Mouse (Mus musculus): Measurements from ENCODE around the gene Coq10a. TPM values are rescaled to one million over a fixed set of nuclear protein-coding genes. Genes with fewer than 3 reads are reported as not detected.

Coq10a gene
- polyA plus RNA-seq, 1 experiment from 2014 or later: 13.0 TPM

- WGBS: 5% methylated on average over 36 of the region's 36 CpGs
- Histone ChIP-seq H3K9me3 (ENCODE audit: control insufficient read depth, low read depth, low read length) (no peaks in the 10 kb centered on the region), H3K4me2 (replicated peaks; ENCODE audit: low read depth, low read length) (peak overlapping the region; percentile 94), H3K4me1 (ENCODE audit: control insufficient read depth, insufficient read depth, low read length) (peaks cover 15% of the 10 kb centered on the region; the same call in 1 of the 2 replicates), H3K27me3 (ENCODE audit: control insufficient read depth, insufficient read depth, low read length) (no peaks in the 10 kb centered on the region), H3K9ac (replicated peaks; ENCODE audit: low read depth, low read length) (peak overlapping the region; percentile 55; the same call in 1 of the 2 replicates), H3K36me3 (ENCODE audit: control insufficient read depth, insufficient read depth, low read length) (peaks cover 11% of the 10 kb centered on the region), H3K27ac (ENCODE audit: low read length) (peak overlapping the region; percentile 92; the same call in 1 of the 2 replicates), H3K4me3 (ENCODE audit: low read depth, low read length) (peak overlapping the region; percentile 76)
- peak; percentile 88 for ATAC-seq (ENCODE audit: insufficient number of reproducible peaks, insufficient read depth, low FRiP score, low read depth)
These were observed 41.1 kb upstream of the Coq10a start for GRCm38 (mm10) chr10:128409692-128410559.

GRCm38 (mm10) chr10:128408591-128409535 is 40.1 kb upstream of the Coq10a start:
- H3K27me3 ChIP-seq (ENCODE audit: control insufficient read depth, insufficient read depth, low read length): no peaks in the 10 kb centered on the region
- peaks cover 7% of the 10 kb centered on the region; the same call in 1 of the 2 replicates for H3K36me3 ChIP-seq (ENCODE audit: control insufficient read depth, insufficient read depth, low read length)
- peak overlapping the region; percentile 76 for H3K4me3 ChIP-seq (ENCODE audit: low read depth, low read length)
- H3K9ac ChIP-seq (replicated peaks; ENCODE audit: low read depth, low read length): peak overlapping the region; percentile 55
- H3K9me3 ChIP-seq (ENCODE audit: control insufficient read depth, low read depth, low read length): no peaks in the 10 kb centered on the region
- peaks cover 15% of the 10 kb centered on the region; the same call in 1 of the 2 replicates for H3K4me1 ChIP-seq (ENCODE audit: control insufficient read depth, insufficient read depth, low read length)
- H3K4me2 ChIP-seq (replicated peaks; ENCODE audit: low read depth, low read length): peak overlapping the region; percentile 75
- ATAC-seq (ENCODE audit: insufficient number of reproducible peaks, insufficient read depth, low FRiP score, low read depth): no peak
- peak overlapping the region; percentile 55; the same call in 1 of the 2 replicates for H3K27ac ChIP-seq (ENCODE audit: low read length)
- 19% methylated on average over 35 of the region's 35 CpGs for WGBS

GRCm38 (mm10) chr10:128403931-128404330 is 35.1 kb upstream of the Coq10a start:
- Histone ChIP-seq H3K27me3 (ENCODE audit: control insufficient read depth, insufficient read depth, low read length) (no peaks in the 10 kb centered on the region), H3K4me2 (replicated peaks; ENCODE audit: low read depth, low read length) (no peak overlapping the region), H3K9me3 (ENCODE audit: control insufficient read depth, low read depth, low read length) (no peaks in the 10 kb centered on the region), H3K4me1 (ENCODE audit: control insufficient read depth, insufficient read depth, low read length) (no peaks in the 10 kb centered on the region), H3K36me3 (ENCODE audit: control insufficient read depth, insufficient read depth, low read length) (peaks cover 6% of the 10 kb centered on the region; the same call in 1 of the 2 replicates), H3K27ac (ENCODE audit: low read length) (no peak overlapping the region), H3K4me3 (ENCODE audit: low read depth, low read length) (no peak overlapping the region), H3K9ac (replicated peaks; ENCODE audit: low read depth, low read length) (no peak overlapping the region)
- WGBS: 84% methylated on average over 7 of the region's 7 CpGs
- no peak for ATAC-seq (ENCODE audit: insufficient number of reproducible peaks, insufficient read depth, low FRiP score, low read depth)

- Histone ChIP-seq H3K9ac (replicated peaks; ENCODE audit: low read depth, low read length) (no peak overlapping the region), H3K27ac (ENCODE audit: low read length) (no peak overlapping the region), H3K4me3 (ENCODE audit: low read depth, low read length) (no peak overlapping the region), H3K4me2 (replicated peaks; ENCODE audit: low read depth, low read length) (no peak overlapping the region), H3K4me1 (ENCODE audit: control insufficient read depth, insufficient read depth, low read length) (no peaks in the 10 kb centered on the region), H3K9me3 (ENCODE audit: control insufficient read depth, low read depth, low read length) (no peaks in the 10 kb centered on the region), H3K27me3 (ENCODE audit: control insufficient read depth, insufficient read depth, low read length) (no peaks in the 10 kb centered on the region), H3K36me3 (ENCODE audit: control insufficient read depth, insufficient read depth, low read length) (no peaks in the 10 kb centered on the region; the same call in 1 of the 2 replicates)
- 79% methylated on average over 9 of the region's 9 CpGs for WGBS
- no peak for ATAC-seq (ENCODE audit: insufficient number of reproducible peaks, insufficient read depth, low FRiP score, low read depth)
These were observed 32.8 kb upstream of the Coq10a start for GRCm38 (mm10) chr10:128401638-128402037.

- WGBS: 24% methylated on average over 2 of the region's 2 CpGs
- Histone ChIP-seq H3K36me3 (ENCODE audit: control insufficient read depth, insufficient read depth, low read length) (no peaks in the 10 kb centered on the region; the same call in 1 of the 2 replicates), H3K4me3 (ENCODE audit: low read depth, low read length) (no peak within 1 kb of the TSS), H3K4me1 (ENCODE audit: control insufficient read depth, insufficient read depth, low read length) (no peaks in the 10 kb centered on the region), H3K4me2 (replicated peaks; ENCODE audit: low read depth, low read length) (no peak within 1 kb of the TSS), H3K27ac (ENCODE audit: low read length) (no peak within 1 kb of the TSS), H3K27me3 (ENCODE audit: control insufficient read depth, insufficient read depth, low read length) (no peaks in the 10 kb centered on the region), H3K9ac (replicated peaks; ENCODE audit: low read depth, low read length) (no peak within 1 kb of the TSS), H3K9me3 (ENCODE audit: control insufficient read depth, low read depth, low read length) (no peaks in the 10 kb centered on the region)
- no peak for ATAC-seq (ENCODE audit: insufficient number of reproducible peaks, insufficient read depth, low FRiP score, low read depth)
These were observed 32.3 kb upstream of the Coq10a start, which contains the start of gene Slc39a5 for GRCm38 (mm10) chr10:128401056-128401455. TSS of gene Slc39a5 (minus strand) at chr10:128401229.

- H3K9me3 ChIP-seq (ENCODE audit: control insufficient read depth, low read depth, low read length): no peaks in the 10 kb centered on the region
- no peak overlapping the region for H3K4me3 ChIP-seq (ENCODE audit: low read depth, low read length)
- WGBS: 26% methylated on average over 5 of the region's 5 CpGs
- no peaks in the 10 kb centered on the region for H3K27me3 ChIP-seq (ENCODE audit: control insufficient read depth, insufficient read depth, low read length)
- no peak overlapping the region for H3K27ac ChIP-seq (ENCODE audit: low read length)
- no peaks in the 10 kb centered on the region for H3K4me1 ChIP-seq (ENCODE audit: control insufficient read depth, insufficient read depth, low read length)
- peaks cover 5% of the 10 kb centered on the region; the same call in 1 of the 2 replicates for H3K36me3 ChIP-seq (ENCODE audit: control insufficient read depth, insufficient read depth, low read length)
- peak; percentile 70 for ATAC-seq (ENCODE audit: insufficient number of reproducible peaks, insufficient read depth, low FRiP score, low read depth)
- H3K4me2 ChIP-seq (replicated peaks; ENCODE audit: low read depth, low read length): no peak overlapping the region
- H3K9ac ChIP-seq (replicated peaks; ENCODE audit: low read depth, low read length): no peak overlapping the region
These were observed 31.5 kb upstream of the Coq10a start for GRCm38 (mm10) chr10:128400338-128400737.

GRCm38 (mm10) chr10:128397466-128397865 is 28.7 kb upstream of the Coq10a start:
- no peak for ATAC-seq (ENCODE audit: insufficient number of reproducible peaks, insufficient read depth, low FRiP score, low read depth)

GRCm38 (mm10) chr10:128396716-128397264 is 28.0 kb upstream of the Coq10a start:
- Histone ChIP-seq H3K27me3 (ENCODE audit: control insufficient read depth, insufficient read depth, low read length) (no peaks in the 10 kb centered on the region), H3K36me3 (ENCODE audit: control insufficient read depth, insufficient read depth, low read length) (peaks cover 25% of the 10 kb centered on the region), H3K9me3 (ENCODE audit: control insufficient read depth, low read depth, low read length) (no peaks in the 10 kb centered on the region), H3K27ac (ENCODE audit: low read length) (no peak overlapping the region), H3K9ac (replicated peaks; ENCODE audit: low read depth, low read length) (no peak overlapping the region), H3K4me3 (ENCODE audit: low read depth, low read length) (no peak overlapping the region), H3K4me1 (ENCODE audit: control insufficient read depth, insufficient read depth, low read length) (no peaks in the 10 kb centered on the region), H3K4me2 (replicated peaks; ENCODE audit: low read depth, low read length) (no peak overlapping the region)
- 68% methylated on average over 10 of the region's 10 CpGs for WGBS
- ATAC-seq (ENCODE audit: insufficient number of reproducible peaks, insufficient read depth, low FRiP score, low read depth): no peak

More at GRCm38 (mm10) chr10:128397466-128397865, 28.7 kb upstream of the Coq10a start:
- no peaks in the 10 kb centered on the region for H3K4me1 ChIP-seq (ENCODE audit: control insufficient read depth, insufficient read depth, low read length)
- H3K27me3 ChIP-seq (ENCODE audit: control insufficient read depth, insufficient read depth, low read length): no peaks in the 10 kb centered on the region
- H3K36me3 ChIP-seq (ENCODE audit: control insufficient read depth, insufficient read depth, low read length): peaks cover 20% of the 10 kb centered on the region
- no peak overlapping the region for H3K27ac ChIP-seq (ENCODE audit: low read length)
- H3K4me2 ChIP-seq (replicated peaks; ENCODE audit: low read depth, low read length): no peak overlapping the region
- no peak overlapping the region for H3K4me3 ChIP-seq (ENCODE audit: low read depth, low read length)
- WGBS: 60% methylated on average over 7 of the region's 7 CpGs
- H3K9ac ChIP-seq (replicated peaks; ENCODE audit: low read depth, low read length): no peak overlapping the region
- no peaks in the 10 kb centered on the region for H3K9me3 ChIP-seq (ENCODE audit: control insufficient read depth, low read depth, low read length)
